Mouse (Mus musculus) ES-Bruce4 (cell line): ENCODE measurements around the gene Atoh8.

Experiments used
- CTCF ChIP-seq: IDR thresholded peaks from one replicate; pipeline ENCODE4 v1.8.1; 2011; ENCODE audit warnings: low read depth, low read length
- EP300 ChIP-seq: IDR thresholded peaks from 2 replicates; pipeline ENCODE4 v1.6.1; 2011; ENCODE audit warnings: low read depth, low read length; ENCODE audit not compliant: insufficient read depth
- POLR2A ChIP-seq: IDR thresholded peaks from one replicate; pipeline ENCODE4 v1.8.1; 2011; ENCODE audit warnings: low read length; ENCODE audit not compliant: insufficient read depth

DNA sequence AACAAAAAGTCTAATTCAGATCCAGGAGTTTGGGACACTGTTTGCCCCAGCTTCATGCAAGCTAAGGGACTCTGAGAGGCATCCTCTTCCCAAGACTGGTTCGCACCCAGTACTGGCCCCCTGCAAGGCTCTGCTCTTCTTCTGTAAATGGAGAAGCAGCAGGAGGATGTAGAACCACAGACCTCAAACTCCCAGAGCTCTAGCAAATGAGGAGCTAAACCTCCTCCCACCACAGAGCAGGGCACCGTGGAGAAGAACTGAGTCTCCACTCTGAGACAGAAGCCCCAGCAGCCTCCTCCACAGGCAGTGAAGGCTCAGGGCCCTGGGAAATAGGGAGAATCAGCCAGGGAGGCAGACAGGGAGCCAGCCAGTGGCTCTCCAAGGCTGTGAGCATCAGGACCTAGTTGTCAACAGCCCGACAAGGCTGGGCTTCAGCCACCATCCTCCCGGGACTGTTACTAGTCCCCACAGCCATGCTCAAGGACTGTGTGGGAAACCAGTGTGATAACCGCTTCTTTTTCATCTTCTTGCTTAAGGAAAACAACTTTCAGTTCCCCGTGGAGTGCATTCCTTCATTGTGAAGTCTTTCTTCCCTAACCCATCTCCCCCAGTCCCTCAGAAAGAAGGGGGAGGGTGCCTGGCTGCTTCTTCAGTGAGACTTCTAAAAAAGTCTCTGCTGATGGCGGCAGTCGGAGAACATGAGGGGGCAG is 5.9 kb upstream of the Atoh8 start:
- TF ChIP-seq CTCF, result no peak
- TF ChIP-seq POLR2A, result no peak
- TF ChIP-seq EP300, result no peak
